Mouse (Mus musculus) cerebellum, adult 9-11 months (tissue): ENCODE measurements around the gene Il4.
A peak's percentile ranks its signal among the peaks of the same experiment; 100 is the strongest.
"Not testable (repeated sequence)": the region's sequence is repeated elsewhere in the genome, so short reads cannot be mapped to it uniquely, and the experiment has no call there.

Experiments
- DNase-seq: peaks from one replicate; pipeline ENCODE4 v3.0.0; 2022

Il4 gene

GRCm38 (mm10) chr11:53557992-53558391 lies 60.5 kb downstream of the Il4 start:
- not testable (repeated sequence) for DNase-seq

DNA sequence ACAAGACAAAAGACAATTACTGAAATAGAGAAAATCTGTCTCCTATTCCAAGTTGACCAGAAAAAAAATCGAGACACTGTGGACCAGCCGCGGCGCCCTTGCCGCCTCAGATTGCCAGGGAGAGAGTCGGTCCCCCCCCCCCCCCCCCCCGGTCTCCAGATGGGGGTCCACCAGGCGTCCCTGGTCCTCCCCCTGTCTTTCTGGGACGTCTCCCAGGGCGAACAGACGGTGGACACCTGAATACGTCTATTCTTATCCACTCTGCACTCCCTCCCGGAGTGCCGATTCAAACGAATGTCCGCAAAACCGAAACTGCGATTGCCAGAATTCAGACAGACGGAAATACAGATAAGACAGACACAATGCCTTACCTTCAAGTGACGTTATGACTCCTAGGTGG lies 61.9 kb downstream of the Il4 start:
- peak; percentile 54 for DNase-seq
